Mouse (Mus musculus) lung, embryonic 15.5 days (tissue): ENCODE measurements at regions not wholly inside any gene's neighbourhood (a gene's known extent, or its start where the extent isn't known, plus 50 kb on each side); places are given as distances from the start of the nearest gene placed in this dataset.

Experiments used
- ATAC-seq: fragments of 200-750 bp; cut with Nextera tagmentation; 2 replicates; pipeline ENCODE4 v1.8.0; 2017; ENCODE audit warnings: moderate number of reproducible peaks, borderline replicate concordance; ENCODE audit not compliant: low FRiP score, low TSS enrichment; ENCODE audit errors: extremely low read depth
- H3K27ac ChIP-seq: fragments of 300-500 bp; sonication (generic); 2 replicates; pipeline ENCODE4 v1.5.1; 2015; ENCODE audit warnings: moderate library complexity, mild to moderate bottlenecking, inconsistent platforms
- H3K27me3 ChIP-seq: fragments of 300-500 bp; sonication (generic); 2 replicates; pipeline ENCODE4 v1.6.1; 2015; ENCODE audit warnings: inconsistent platforms
- H3K36me3 ChIP-seq: fragments of 300-500 bp; sonication (generic); 2 replicates; pipeline ENCODE4 v1.6.1; 2015; ENCODE audit warnings: inconsistent platforms
- H3K4me1 ChIP-seq: fragments of 300-500 bp; sonication (generic); 2 replicates; pipeline ENCODE4 v1.6.1; 2015; ENCODE audit warnings: inconsistent platforms
- H3K4me2 ChIP-seq: fragments of 300-500 bp; sonication (generic); 2 replicates; pipeline ENCODE4 v1.6.1; 2015; ENCODE audit warnings: inconsistent platforms, mild to moderate bottlenecking, moderate library complexity
- H3K4me3 ChIP-seq: fragments of 300-500 bp; sonication (generic); 2 replicates; pipeline ENCODE4 v1.5.1; 2015; ENCODE audit warnings: mild to moderate bottlenecking, inconsistent platforms
- H3K9ac ChIP-seq: fragments of 300-500 bp; sonication (generic); 2 replicates; pipeline ENCODE4 v1.6.1; 2015; ENCODE audit warnings: inconsistent platforms
- H3K9me3 ChIP-seq: fragments of 300-500 bp; sonication (generic); 2 replicates; pipeline ENCODE4 v1.6.1; 2016; ENCODE audit warnings: inconsistent platforms
- WGBS: fragments of 180-500 bp; shearing (Covaris S2); methylation state at CpG from one replicate; pipeline ENCODE4 v1.1.7; 2015; 5-methylcytosine and 5-hydroxymethylcytosine counted together

GRCm38 (mm10) chr11:79815156-79815555 lies 147.0 kb downstream of the Utp6 start:
- H3K36me3 ChIP-seq: no peaks in the 10 kb centered on the region
- no peak overlapping the region for H3K4me3 ChIP-seq
- no peak overlapping the region for H3K27ac ChIP-seq
- WGBS: 87% methylated on average over 3 of the region's 3 CpGs
- H3K9me3 ChIP-seq: 0 out of 2 replicates have a peak, but pooled peaks cover 4% of the 10 kb centered on the region
- no peak overlapping the region for H3K4me2 ChIP-seq
- H3K9ac ChIP-seq: no peak overlapping the region
- H3K27me3 ChIP-seq: peaks cover 4% of the 10 kb centered on the region; the same call in 1 of the 2 replicates
- no peaks in the 10 kb centered on the region for H3K4me1 ChIP-seq
- ATAC-seq: no peak

GRCm38 (mm10) chr11:79806911-79807466 lies 155.2 kb downstream of the Utp6 start:
- Histone ChIP-seq H3K9ac (no peak overlapping the region), H3K4me3 (no peak overlapping the region), H3K27ac (peak overlapping the region; percentile 79), H3K27me3 (no peaks in the 10 kb centered on the region), H3K4me1 (peaks cover 49% of the 10 kb centered on the region), H3K4me2 (peak overlapping the region; percentile 45), H3K9me3 (no peaks in the 10 kb centered on the region), H3K36me3 (no peaks in the 10 kb centered on the region)
- 19% methylated on average over 17 of the region's 17 CpGs for WGBS
- ATAC-seq: no peak

- 57% methylated on average over 10 of the region's 10 CpGs for WGBS
- peak; percentile 9; the same call in 1 of the 2 replicates for ATAC-seq
- Histone ChIP-seq H3K4me1 (peaks cover 51% of the 10 kb centered on the region), H3K9me3 (no peaks in the 10 kb centered on the region), H3K4me3 (no peak overlapping the region), H3K27me3 (no peaks in the 10 kb centered on the region), H3K9ac (no peak overlapping the region), H3K4me2 (no peak overlapping the region), H3K36me3 (no peaks in the 10 kb centered on the region), H3K27ac (peak overlapping the region; percentile 79)
These were observed 155.8 kb downstream of the Utp6 start for GRCm38 (mm10) chr11:79806417-79806816.

- peak; percentile 56; the same call in 1 of the 2 replicates for ATAC-seq
These were observed 156.2 kb downstream of the Utp6 start for GRCm38 (mm10) chr11:79805981-79806415.

GRCm38 (mm10) chr11:79803971-79804370 lies 158.2 kb downstream of the Utp6 start:
- no peak overlapping the region for H3K9ac ChIP-seq
- no peak overlapping the region for H3K4me2 ChIP-seq
- ATAC-seq: no peak
- H3K27me3 ChIP-seq: no peaks in the 10 kb centered on the region
- H3K36me3 ChIP-seq: no peaks in the 10 kb centered on the region
- no peak overlapping the region for H3K4me3 ChIP-seq
- 56% methylated on average over 2 of the region's 2 CpGs for WGBS
- no peaks in the 10 kb centered on the region for H3K9me3 ChIP-seq
- peaks cover 62% of the 10 kb centered on the region for H3K4me1 ChIP-seq
- H3K27ac ChIP-seq: 0 out of 2 replicates have a peak overlapping the region, but pooled peaks have one; percentile 65

More at GRCm38 (mm10) chr11:79805981-79806415, 156.2 kb downstream of the Utp6 start:
- WGBS: 39% methylated on average over 10 of the region's 10 CpGs
- Histone ChIP-seq H3K4me1 (peaks cover 51% of the 10 kb centered on the region), H3K9me3 (no peaks in the 10 kb centered on the region), H3K27ac (peak overlapping the region; percentile 79), H3K27me3 (no peaks in the 10 kb centered on the region), H3K9ac (no peak overlapping the region), H3K36me3 (no peaks in the 10 kb centered on the region), H3K4me3 (no peak overlapping the region), H3K4me2 (no peak overlapping the region)

GRCm38 (mm10) chr11:79803006-79803405 lies 159.2 kb downstream of the Utp6 start:
- Histone ChIP-seq H3K27ac (peak overlapping the region; percentile 65), H3K9me3 (no peaks in the 10 kb centered on the region), H3K9ac (no peak overlapping the region), H3K4me3 (no peak overlapping the region), H3K27me3 (no peaks in the 10 kb centered on the region), H3K4me2 (no peak overlapping the region), H3K4me1 (peaks cover 62% of the 10 kb centered on the region), H3K36me3 (no peaks in the 10 kb centered on the region)
- ATAC-seq: peak; percentile 79
- WGBS: 46% methylated on average over 5 of the region's 5 CpGs

GRCm38 (mm10) chr11:79802566-79802965 lies 159.6 kb downstream of the Utp6 start:
- Histone ChIP-seq H3K36me3 (no peaks in the 10 kb centered on the region), H3K27ac (peak overlapping the region; percentile 65), H3K4me1 (peaks cover 57% of the 10 kb centered on the region), H3K4me2 (no peak overlapping the region), H3K4me3 (no peak overlapping the region), H3K9ac (no peak overlapping the region), H3K9me3 (no peaks in the 10 kb centered on the region), H3K27me3 (no peaks in the 10 kb centered on the region)
- no peak for ATAC-seq
- 49% methylated on average over 13 of the region's 13 CpGs for WGBS

GRCm38 (mm10) chr11:79800256-79800655 lies 161.9 kb downstream of the Utp6 start:
- Histone ChIP-seq H3K4me1 (peaks cover 34% of the 10 kb centered on the region), H3K9ac (no peak overlapping the region), H3K27ac (no peak overlapping the region), H3K36me3 (no peaks in the 10 kb centered on the region), H3K4me2 (no peak overlapping the region), H3K27me3 (no peaks in the 10 kb centered on the region), H3K4me3 (no peak overlapping the region), H3K9me3 (no peaks in the 10 kb centered on the region)
- WGBS: 35% methylated on average over 8 of the region's 8 CpGs
- ATAC-seq: peak; percentile 29; the same call in 1 of the 2 replicates

- no peaks in the 10 kb centered on the region for H3K36me3 ChIP-seq
- H3K4me1 ChIP-seq: peaks cover 50% of the 10 kb centered on the region
- H3K4me3 ChIP-seq: no peak overlapping the region
- no peaks in the 10 kb centered on the region for H3K9me3 ChIP-seq
- no peak overlapping the region for H3K27ac ChIP-seq
- WGBS: 63% methylated on average over 3 of the region's 3 CpGs
- H3K4me2 ChIP-seq: no peak overlapping the region
- no peaks in the 10 kb centered on the region for H3K27me3 ChIP-seq
- no peak for ATAC-seq
- no peak overlapping the region for H3K9ac ChIP-seq
These were observed 173.9 kb downstream of the Utp6 start for GRCm38 (mm10) chr11:79788251-79788741.

- H3K4me3 ChIP-seq: no peak overlapping the region
- ATAC-seq: no peak
- H3K36me3 ChIP-seq: no peaks in the 10 kb centered on the region
- WGBS: 55% methylated on average over 1 of the region's 1 CpGs
- H3K4me1 ChIP-seq: peaks cover 45% of the 10 kb centered on the region
- H3K9me3 ChIP-seq: no peaks in the 10 kb centered on the region
- no peak overlapping the region for H3K4me2 ChIP-seq
- no peak overlapping the region for H3K27ac ChIP-seq
- H3K27me3 ChIP-seq: no peaks in the 10 kb centered on the region
- H3K9ac ChIP-seq: no peak overlapping the region
These were observed 174.4 kb downstream of the Utp6 start for GRCm38 (mm10) chr11:79787766-79788165.

GRCm38 (mm10) chr11:79784071-79784470 lies 178.1 kb downstream of the Utp6 start:
- Histone ChIP-seq H3K36me3 (no peaks in the 10 kb centered on the region), H3K4me3 (no peak overlapping the region), H3K9ac (no peak overlapping the region), H3K4me2 (no peak overlapping the region), H3K9me3 (no peaks in the 10 kb centered on the region), H3K4me1 (peaks cover 24% of the 10 kb centered on the region), H3K27me3 (no peaks in the 10 kb centered on the region; the same call in 1 of the 2 replicates), H3K27ac (no peak overlapping the region)
- ATAC-seq: no peak
- 76% methylated on average over 3 of the region's 3 CpGs for WGBS

- H3K27me3 ChIP-seq: no peaks in the 10 kb centered on the region; the same call in 1 of the 2 replicates
- H3K9ac ChIP-seq: no peak overlapping the region
- H3K36me3 ChIP-seq: no peaks in the 10 kb centered on the region
- WGBS: 76% methylated on average over 5 of the region's 5 CpGs
- H3K4me2 ChIP-seq: no peak overlapping the region
- H3K4me3 ChIP-seq: no peak overlapping the region
- H3K4me1 ChIP-seq: peaks cover 28% of the 10 kb centered on the region
- H3K9me3 ChIP-seq: no peaks in the 10 kb centered on the region
- no peak overlapping the region for H3K27ac ChIP-seq
- ATAC-seq: no peak
These were observed 180.2 kb downstream of the Utp6 start for GRCm38 (mm10) chr11:79781966-79782365.
